Mouse (Mus musculus): Measurements from ENCODE around the gene Gm11114. TPM values are rescaled to one million over a fixed set of nuclear protein-coding genes. Genes with fewer than 3 reads are reported as not detected.

Gm11114 gene
- total RNA-seq (2023), result not detected

DNA sequence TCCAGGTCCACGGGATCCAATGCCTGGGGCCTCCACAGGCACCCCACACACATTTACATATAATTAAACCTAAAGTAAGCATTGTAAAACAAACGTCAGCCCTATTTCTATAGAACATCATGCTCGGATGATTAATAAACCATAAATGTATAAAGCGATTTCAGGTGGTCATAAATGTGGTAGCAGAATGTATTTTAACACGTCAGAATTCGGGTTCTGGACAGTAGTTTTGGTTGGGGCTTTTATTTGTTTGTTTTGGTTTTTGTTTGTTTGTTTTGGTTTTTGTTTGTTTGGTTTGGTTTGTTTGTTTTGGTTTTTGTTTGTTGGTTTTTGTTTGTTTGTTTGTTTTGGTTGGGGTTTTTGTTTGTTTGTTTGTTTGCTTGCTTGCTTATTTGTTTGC is at the start of gene Gm11114:
Gene Gm11114, plus strand, starts transcription at position 301 of the 400 bp plus-strand sequence.

GRCm38 (mm10) chr9:85327242-85328211 is 15.0 kb downstream of the Gm11114 start, which contains the start of gene Tent5a:
Tent5a (minus strand) TSS chr9:85327348.

Other genes with a start within 250 kb of the Gm11114 start
- 10 to 100 TPM; 28.1 to 31.6 TPM for gene Tent5a, start 14.6 kb downstream of the Gm11114 start, total RNA-seq (2023)